Mouse (Mus musculus): ENCODE measurements around the gene Ifna6.

Gene Ifna6

GRCm38 (mm10) chr4:88845334-88845733 is 18.1 kb downstream of the Ifna6 start:
- DNase-seq (ENCODE audit: low spot score in 2 of 2), result no peak

- no peak for DNase-seq (ENCODE audit: low spot score in 2 of 2)
Observed at GRCm38 (mm10) chr4:88849698-88850097, 22.5 kb downstream of the Ifna6 start, which contains the start of gene Ifna1. Gene Ifna1 (plus strand): TSS chr4:88850087.

DNA sequence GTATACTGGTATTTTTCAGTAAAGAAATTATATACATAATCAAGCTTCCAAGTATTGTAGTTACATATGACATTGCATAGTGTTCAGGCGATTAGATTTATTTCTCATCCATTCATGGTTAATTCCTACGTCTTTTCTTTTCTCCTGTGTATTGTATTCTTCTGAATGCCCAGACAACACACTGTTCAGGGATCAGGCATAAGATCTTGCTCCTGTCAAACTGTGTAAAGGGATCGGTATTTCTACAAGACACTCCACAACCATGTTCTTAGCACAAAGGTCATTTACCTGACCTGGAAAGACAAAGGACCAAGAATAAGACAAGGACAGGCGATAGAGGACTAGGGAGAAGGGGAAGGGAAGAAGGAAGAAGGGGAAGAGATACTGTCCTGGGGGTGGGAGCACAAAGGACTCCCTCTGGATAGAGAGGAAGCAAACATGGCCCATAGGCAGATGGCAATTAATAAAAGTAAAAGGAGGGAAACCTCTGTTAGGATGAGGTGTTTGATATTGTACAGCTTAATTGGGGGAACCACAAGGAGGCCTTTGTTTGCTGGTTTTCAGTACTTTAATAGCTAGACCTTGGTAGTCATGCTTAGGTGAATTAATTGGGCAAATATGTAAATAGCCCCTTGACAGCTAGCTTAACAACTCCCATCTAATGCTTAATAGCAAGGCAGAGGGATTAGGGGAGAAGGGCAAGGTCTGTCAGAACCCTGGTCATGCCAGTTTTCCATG is 24.0 kb downstream of the Ifna6 start:
- no peak for DNase-seq (ENCODE audit: low spot score in 2 of 2)

DNA sequence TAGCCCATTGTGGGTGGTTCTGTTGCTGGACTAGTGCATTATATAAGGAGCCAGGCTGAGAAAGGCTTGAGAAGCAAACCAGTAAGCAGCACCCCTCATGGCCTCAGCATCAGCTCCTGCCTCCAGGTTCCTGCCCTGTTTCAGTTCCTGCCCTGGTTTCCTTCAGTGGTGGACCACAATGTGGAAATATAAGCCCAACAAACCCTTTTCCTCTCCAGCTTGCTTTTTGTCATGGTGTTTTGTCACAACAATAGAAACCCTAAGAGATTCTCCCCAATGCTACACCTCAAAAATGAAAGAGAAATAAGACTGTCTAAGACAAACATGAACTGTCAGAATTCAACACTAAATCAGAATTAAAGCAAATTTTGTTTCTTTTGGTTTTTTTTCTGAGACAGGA is 32.0 kb downstream of the Ifna6 start:
- DNase-seq (ENCODE audit: low spot score in 2 of 2), result no peak

- DNase-seq (ENCODE audit: low spot score in 2 of 2), result no peak
Observed at GRCm38 (mm10) chr4:88863309-88863708, 36.1 kb downstream of the Ifna6 start.

GRCm38 (mm10) chr4:88864599-88864998 is 37.4 kb downstream of the Ifna6 start:
- DNase-seq (ENCODE audit: low spot score in 2 of 2), result no peak

GRCm38 (mm10) chr4:88865011-88865569 is 37.9 kb downstream of the Ifna6 start:
- DNase-seq (ENCODE audit: low spot score in 2 of 2), result no peak

DNA sequence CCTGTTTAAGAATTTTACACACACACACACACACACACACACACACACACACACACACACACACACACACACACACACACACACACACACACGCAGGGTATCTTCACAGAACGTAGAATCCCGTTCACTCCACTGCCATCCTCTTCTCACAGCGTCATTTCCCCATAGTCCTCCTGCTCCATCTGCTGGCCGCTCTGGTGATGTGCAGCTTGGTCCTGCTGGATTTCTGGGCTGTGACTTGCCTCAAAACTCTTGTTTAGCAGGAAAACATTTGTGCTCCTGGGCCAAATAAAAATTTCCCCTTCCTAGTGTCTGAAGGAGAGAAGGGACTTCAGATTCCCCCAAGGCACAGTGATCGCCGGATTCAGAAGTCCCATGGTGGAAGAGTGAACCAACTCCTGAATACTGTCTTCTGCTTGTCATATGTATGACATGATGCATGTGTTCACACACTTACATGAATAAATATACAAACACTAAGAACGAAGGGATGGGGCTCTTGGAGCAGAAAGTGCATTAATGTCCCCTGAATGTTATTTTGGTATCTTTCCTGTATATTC is 40.2 kb downstream of the Ifna6 start:
- DNase-seq (ENCODE audit: low spot score in 2 of 2), result peak; percentile 74 to 83

DNA sequence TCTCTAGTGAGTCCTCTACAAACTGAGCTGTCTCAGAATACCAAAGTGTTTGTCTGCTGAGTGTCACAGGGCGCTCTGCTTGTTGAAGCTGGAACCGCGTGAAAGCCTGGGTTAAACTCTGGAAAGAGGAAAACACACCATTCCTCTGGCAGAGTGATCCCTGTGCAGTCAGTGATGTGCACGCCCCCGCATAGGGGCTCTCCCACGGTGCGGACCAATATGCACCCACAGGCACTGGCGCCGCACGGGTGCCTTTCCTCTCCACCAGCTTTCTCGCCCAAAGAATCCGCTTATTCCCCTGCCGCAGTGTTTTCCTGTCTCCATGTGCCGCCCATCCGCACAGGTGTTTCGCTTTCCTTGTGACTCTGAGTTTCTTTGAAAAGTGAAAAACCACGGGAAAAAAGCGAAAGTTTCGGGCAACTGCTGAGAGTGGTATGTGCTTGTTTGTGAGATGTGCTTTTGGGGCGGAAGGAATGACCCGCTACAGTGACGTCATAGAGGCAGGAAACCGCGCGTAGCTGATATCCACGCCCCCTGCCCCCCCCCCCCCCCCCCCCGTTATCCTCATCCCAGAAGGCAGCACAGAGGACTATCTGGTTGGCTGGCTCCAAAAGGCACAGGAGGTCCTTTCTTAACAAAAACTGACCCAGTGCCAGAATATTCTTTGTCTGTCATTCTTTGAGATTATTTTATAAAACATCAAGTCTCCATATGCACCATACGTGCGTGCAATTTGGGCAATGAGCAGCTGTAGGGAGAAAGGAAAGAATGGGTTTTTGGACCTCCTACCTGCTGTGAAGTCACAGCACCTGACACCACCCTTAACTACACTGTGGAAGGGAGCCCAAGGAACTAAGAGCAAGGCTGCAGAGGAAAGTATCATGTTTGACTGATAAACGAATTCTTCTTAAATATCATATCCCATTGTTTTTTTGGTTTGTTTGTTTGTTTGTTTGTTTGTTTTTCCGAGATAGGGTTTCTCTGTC is 41.0 kb downstream of the Ifna6 start:
- DNase-seq (ENCODE audit: low spot score in 2 of 2), result peak; percentile 26 to 27

DNA sequence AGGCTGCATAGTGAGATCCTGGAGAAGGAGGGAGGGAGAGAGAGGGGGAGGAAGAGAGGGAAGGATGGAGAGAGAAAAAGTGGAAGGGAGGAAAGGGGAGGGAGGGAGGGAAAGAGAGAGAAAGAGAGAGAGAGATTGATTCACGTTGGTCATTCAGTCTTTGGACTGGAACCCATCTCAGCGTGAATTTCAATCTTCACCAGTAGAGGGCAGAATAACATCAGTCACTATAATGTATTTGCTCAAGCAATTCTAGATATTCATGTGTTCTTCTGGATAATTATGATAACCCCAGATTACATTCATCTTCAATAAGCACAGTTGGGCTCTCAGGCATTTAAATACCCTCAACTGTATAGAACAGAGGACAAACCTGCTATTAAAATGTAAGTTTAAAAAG is 45.5 kb downstream of the Ifna6 start:
- no peak for DNase-seq (ENCODE audit: low spot score in 2 of 2)

- DNase-seq (ENCODE audit: low spot score in 2 of 2), result no peak
Observed at GRCm38 (mm10) chr4:88875435-88876095, 48.3 kb downstream of the Ifna6 start.

DNA sequence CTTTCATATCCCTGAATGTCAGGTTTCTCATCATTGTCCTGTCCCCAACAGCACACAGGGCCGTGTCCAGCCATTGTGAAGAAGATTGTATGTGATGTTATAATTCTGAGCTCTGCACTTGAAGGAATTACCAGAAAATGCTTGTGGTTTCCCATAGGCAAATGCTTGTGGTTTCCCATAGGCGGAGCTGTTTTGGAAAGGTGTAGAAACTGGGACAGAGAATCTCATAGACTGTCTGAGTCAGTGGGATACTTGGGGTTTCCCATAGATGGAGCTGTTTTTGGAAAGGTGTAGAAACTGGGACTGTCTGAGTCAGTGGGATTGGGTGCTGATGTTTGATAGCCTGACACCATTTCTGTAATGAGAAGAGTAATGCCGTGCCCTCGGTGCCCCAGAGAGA is 49.3 kb downstream of the Ifna6 start:
- no peak for DNase-seq (ENCODE audit: low spot score in 2 of 2)

Measured in right cerebral cortex, postnatal 10 days (tissue).